Mouse (Mus musculus) megakaryocyte progenitor cell, adult 5-6 weeks (primary cell): ENCODE results near the gene Slc3a2. TPM values are rescaled to one million over a fixed set of nuclear protein-coding genes. Genes with fewer than 3 reads are reported as not detected.
"Not testable (repeated sequence)": the region's sequence is repeated elsewhere in the genome, so short reads cannot be mapped to it uniquely, and the experiment has no call there.

Source experiments
- ATAC-seq: replicated peaks from 2 replicates; pipeline ENCODE4 v1.8.0; 2016; ENCODE audit warnings: mild to moderate bottlenecking, moderate TSS enrichment, inconsistent platforms; ENCODE audit not compliant: poor library complexity
- total RNA-seq, 2 experiments: library from RNA; stranded (forward) in 1 of 2; stranded (reverse) in 1 of 2; fragments of 157-497, 149-512 nt in 1 of 2; fragments of 200-1000 nt in 1 of 2; gene quantifications; 2 replicates each; pipeline versions ENCODE4 v1.2.3 to v1.2.4; 2015 to 2017

Gene Slc3a2
- total RNA-seq, 2 experiments from 2014 or later, result 73.0 to 87.7 TPM

- ATAC-seq, result not testable (repeated sequence)
Observed at GRCm38 (mm10) chr19:8728335-8729099, 5.3 kb upstream of the Slc3a2 start.

GRCm38 (mm10) chr19:8727495-8728114 is 4.4 kb upstream of the Slc3a2 start:
- ATAC-seq, result 0 out of 2 replicates have a peak, but pooled peaks have one; percentile 5

DNA sequence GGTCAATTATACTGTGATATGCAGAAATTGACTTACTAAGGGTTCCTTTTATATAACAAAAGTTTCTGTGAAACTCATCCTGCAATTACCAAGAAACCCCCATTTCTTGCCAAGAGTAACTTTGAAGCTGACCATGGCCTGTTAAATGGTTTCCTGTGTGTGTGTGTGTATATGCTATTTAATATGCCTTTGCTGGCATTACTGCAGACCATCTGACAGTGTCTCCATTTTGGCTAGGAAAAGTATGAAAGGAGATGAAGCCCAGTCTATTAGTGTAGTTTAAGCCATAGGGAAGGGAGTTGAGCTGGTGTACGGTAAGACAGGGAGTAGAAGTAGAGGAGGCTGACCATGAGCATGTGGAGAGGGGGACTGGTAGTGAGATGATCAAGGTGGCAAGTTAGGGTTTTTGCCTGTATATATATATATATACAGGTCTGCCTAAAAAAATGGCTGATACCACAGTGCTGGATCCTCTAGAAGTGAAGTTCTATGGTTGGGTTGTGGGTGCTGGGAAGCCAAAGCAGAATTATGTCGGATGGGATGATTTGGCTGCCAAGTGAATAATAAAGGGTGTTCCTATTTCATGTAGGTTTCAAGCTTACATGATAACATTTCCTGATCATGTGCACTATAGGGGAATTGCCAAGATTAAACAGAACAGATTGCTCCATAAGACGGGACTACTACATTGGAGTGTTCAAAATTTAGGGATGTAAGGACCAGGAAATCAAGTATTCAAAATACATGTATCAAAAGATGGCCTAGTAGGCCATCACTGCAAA is 3.6 kb upstream of the Slc3a2 start:
- ATAC-seq, result no peak

GRCm38 (mm10) chr19:8725081-8725613 is 2.0 kb upstream of the Slc3a2 start:
- ATAC-seq, result no peak

DNA sequence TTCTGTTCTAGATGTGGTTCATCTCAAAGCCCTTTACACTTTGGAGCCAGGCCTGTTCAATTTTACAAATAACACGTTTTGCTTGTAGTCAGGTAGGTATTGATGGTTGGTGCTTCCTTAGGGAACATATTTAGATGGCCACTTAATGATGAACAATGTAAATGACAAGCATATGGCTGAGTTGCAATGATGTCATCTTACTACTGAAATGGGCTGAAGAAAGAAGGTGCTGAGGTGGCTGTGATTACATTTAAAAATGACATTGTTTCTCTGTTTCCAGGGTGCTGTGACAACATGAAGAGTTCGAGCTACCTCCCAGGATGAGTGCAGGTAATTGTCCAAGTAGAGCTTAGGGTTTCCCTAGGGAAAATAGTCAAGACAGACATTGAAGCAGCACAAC is 1.2 kb upstream of the Slc3a2 start:
- ATAC-seq, result no peak

GRCm38 (mm10) chr19:8723574-8724346 is 591 bp upstream of the Slc3a2 start:
- ATAC-seq, result peak; percentile 10; the same call in 1 of the 2 replicates

- ATAC-seq, result no peak
Observed at GRCm38 (mm10) chr19:8722559-8722906, 636 bp downstream of the Slc3a2 start.

DNA sequence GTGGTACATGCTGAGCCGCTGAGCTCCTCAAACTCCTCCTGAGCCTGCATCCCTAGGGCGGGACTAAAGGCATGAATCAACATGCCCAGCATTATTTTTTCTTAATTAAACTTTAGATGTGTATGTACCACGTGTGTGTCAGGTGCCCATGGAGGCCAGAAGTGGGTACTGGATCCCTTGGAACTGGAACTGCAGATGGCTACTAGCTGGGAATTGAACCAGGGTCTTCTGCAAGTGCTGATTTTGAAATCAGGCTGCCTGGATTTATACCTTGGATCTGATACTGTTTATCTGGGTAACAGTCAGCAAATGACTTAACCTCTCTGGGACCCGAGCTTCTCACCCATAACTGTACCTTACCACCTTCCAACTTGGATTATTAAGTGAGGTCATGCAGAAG is 1.1 kb downstream of the Slc3a2 start:
- ATAC-seq, result no peak

GRCm38 (mm10) chr19:8721378-8721777 is 1.8 kb downstream of the Slc3a2 start:
- ATAC-seq, result no peak

DNA sequence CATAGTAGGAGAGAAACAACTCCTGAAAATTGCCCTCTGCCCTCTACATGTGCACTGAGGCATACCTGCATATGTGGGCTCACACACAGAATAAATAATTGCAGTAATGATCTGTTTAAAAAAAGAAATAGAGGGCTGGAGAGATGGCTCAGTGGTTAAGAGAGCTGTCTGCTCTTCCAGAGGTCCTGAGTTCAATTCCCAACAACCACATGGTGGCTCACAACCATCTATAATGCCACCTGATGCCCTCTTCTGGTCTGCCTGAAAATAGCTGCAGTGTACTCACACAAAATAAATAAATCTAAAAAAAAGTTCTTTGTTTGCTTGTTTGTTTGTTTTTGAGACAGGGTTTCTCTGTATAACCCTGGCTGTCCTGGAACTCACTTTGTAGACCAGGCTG is 4.1 kb downstream of the Slc3a2 start:
- ATAC-seq, result not testable (repeated sequence)

DNA sequence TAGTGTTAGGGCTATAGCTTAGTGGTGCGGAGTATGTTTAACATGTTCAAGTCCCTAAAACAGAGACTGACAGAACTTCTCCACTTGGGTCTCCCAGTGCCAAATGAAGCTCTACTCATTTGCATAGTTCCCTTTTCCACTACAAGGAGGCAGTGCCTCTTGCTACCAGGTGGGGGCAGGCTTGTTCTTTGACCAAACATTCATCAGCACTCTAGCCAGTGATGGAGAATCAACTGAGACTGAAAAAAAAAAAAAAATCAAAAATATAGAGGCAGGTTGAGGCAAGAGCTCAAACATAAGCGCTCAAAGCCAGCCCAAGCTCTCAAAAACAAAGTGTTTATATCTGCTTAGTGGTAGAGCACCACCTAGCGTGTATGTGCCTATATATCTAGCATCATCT is 4.8 kb downstream of the Slc3a2 start:
- peak; percentile 40 for ATAC-seq

DNA sequence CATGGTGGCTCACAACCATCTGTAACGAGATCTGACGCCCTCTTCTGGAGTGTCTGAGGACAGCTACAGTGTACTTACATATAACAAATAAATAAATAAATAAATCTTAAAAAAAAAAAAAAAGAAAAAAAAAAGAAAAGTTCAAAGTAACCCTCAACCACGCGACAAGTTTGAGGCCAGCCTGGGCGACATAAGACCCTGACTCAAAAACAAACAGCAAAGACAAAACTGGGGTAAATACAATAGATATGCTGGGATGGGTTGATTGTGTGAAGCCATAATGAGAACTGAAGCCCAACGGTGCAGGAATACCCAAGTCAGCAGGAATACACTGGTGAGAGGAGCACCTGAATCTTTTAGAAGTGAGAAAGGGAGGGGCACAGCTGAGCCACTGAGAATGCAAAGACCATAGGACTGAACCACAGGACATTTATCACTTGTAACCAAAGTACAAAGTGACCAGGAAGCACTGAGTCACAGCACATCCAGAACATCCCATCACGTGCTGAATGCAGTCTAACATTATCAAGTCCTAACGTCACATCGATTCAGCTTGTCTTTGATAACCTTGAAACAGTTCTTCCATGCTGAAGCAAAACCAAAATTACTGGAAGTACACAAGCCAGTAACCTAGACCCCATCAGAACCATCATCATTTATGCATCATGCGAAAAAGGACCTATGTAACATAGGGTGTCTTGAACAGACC is 6.2 kb downstream of the Slc3a2 start:
- no peak for ATAC-seq

GRCm38 (mm10) chr19:8715868-8716766 is 7.1 kb downstream of the Slc3a2 start:
- no peak for ATAC-seq

DNA sequence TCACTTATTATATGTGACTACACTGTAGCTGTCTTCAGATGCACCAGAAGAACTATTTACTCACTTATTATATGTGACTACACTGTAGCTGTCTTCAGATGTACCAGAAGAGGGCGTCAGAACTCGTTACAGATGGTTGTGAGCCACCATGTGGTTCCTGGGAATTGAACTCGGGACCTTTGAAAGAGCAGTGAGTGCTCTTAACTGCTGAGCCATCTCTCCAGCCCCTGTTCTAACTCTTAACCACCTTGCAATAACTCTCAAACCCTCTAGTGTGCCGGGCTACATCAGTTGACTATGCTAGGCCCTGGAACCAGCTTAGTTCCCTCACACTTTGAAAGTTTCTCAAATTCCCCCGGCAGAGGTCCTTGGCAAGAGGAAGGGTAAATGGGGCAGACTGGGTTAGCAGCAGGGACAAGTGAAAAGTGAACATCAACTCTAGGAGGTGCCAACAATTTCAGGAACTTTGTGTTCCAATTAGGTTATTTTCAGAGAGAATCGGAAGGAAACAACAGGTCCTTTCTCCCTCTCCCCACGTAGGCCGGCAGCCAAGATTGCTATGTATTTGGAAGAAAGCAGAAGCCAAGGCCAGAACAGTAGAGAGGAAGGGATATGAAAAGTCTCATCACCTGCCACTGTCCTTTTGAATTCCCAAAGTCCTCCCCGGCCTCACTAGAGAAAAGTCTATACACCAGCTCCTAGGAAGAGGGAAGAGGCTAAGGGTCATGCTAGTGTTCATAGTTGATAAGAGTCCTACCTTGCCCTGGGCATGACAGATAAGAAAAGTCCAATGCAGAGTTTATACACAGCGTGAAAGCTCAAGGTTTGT is 8.3 kb downstream of the Slc3a2 start:
- ATAC-seq, result peak; percentile 18; the same call in 1 of the 2 replicates

GRCm38 (mm10) chr19:8713997-8714652 is 9.0 kb downstream of the Slc3a2 start:
- ATAC-seq, result peak; percentile 16

DNA sequence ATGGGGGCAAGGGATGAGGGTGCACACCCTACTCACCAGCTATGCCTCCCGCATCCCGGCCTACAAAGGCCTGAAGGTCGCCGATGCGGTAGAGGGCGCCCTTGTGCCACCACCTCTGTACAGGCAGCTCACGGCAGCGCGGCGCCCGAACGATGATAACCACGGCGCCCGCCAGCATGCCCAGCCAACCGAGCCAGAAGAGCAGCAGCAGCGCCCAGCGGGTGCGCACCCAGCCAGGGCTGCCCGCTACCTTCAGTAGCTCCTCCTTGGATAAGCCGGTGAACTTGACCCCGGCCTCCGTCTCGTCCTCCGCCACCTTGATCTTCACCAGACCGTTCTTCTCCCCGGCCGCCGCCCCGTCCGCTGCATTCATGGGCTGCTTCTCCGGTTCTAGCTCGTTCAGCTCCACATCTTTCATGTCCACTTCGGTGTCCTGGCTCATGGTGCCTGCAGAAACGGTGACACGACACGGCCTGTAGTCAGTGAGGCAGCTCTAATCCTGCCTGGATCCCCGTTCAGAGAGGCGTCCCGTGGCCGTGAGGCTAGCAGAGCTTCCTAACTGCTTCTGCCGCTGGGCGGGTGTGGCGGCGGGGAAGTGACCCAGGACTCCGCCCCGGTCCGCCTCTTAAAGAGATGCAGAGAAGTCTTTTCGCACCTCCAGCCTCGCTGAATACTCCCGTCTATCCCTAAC is 9.7 kb downstream of the Slc3a2 start:
- peak; percentile 71 for ATAC-seq

DNA sequence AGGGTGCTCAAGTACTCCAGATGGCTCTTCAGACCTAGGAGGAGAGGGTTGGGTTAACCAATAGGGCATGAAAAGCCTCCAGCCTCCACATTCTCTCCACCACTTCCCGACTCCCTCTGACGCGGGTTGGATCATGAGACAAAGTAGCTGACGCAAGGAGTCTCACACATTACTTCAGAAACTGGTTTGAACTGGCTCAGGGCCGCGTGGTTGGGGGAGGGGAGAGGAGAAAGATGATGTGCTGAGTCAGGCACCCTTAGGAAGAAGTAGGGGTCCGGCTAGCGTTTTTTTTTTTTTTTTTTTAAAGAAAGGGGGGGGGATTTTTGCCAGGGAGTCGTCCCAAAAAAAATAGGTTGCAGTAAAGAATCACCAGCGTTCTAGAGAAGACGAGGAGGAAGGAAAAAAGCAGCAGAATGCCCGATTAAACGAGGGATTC is 10.3 kb downstream of the Slc3a2 start:
- ATAC-seq, result peak; percentile 71
